Mouse (Mus musculus) stomach, embryonic 15.5 days (tissue): ENCODE data around the gene Zfp423. TPM values are rescaled to one million over a fixed set of nuclear protein-coding genes. Genes with fewer than 3 reads are reported as not detected.

Experiments used
- ATAC-seq: fragments of 200-750 bp; cut with Nextera tagmentation; 2 replicates; pipeline ENCODE4 v1.8.0; 2017; ENCODE audit warnings: low read depth, moderate number of reproducible peaks, moderate TSS enrichment; ENCODE audit not compliant: insufficient read depth, low FRiP score
- H3K27ac ChIP-seq: fragments of 300-500 bp; sonication (generic); 2 replicates; pipeline ENCODE4 v1.5.1; 2015; ENCODE audit warnings: mild to moderate bottlenecking, inconsistent platforms
- H3K27me3 ChIP-seq: fragments of 300-500 bp; sonication (generic); replicated peaks from 2 replicates; pipeline ENCODE4 v1.6.1; 2015; ENCODE audit warnings: inconsistent platforms
- H3K36me3 ChIP-seq: fragments of 300-500 bp; sonication (generic); 2 replicates; pipeline ENCODE4 v1.6.1; 2015; ENCODE audit warnings: inconsistent platforms
- H3K4me1 ChIP-seq: fragments of 300-500 bp; sonication (generic); 2 replicates; pipeline ENCODE4 v1.6.1; 2015; ENCODE audit warnings: inconsistent platforms
- H3K4me2 ChIP-seq: fragments of 300-500 bp; sonication (generic); 2 replicates; pipeline ENCODE4 v1.6.1; 2015; ENCODE audit warnings: mild to moderate bottlenecking, inconsistent platforms
- H3K4me3 ChIP-seq: fragments of 300-500 bp; sonication (generic); replicated peaks from 2 replicates; pipeline ENCODE4 v1.5.1; 2015; ENCODE audit warnings: inconsistent platforms
- H3K9ac ChIP-seq: fragments of 300-500 bp; sonication (generic); 2 replicates; pipeline ENCODE4 v1.6.1; 2015; ENCODE audit warnings: inconsistent platforms
- H3K9me3 ChIP-seq: fragments of 300-500 bp; sonication (generic); 2 replicates; pipeline ENCODE4 v1.6.1; 2016; ENCODE audit warnings: inconsistent platforms
- WGBS: fragments of 180-500 bp; shearing (Covaris S2); methylation state at CpG from one replicate; pipeline ENCODE4 v1.1.7; 2015; 5-methylcytosine and 5-hydroxymethylcytosine counted together
- polyA plus RNA-seq: library from polyadenylated mRNA; unstranded; fragments of >200 nt; fragmentation: Nextera tagmentation; extraction: Ambion mirVana; gene quantifications from 2 replicates; pipeline ENCODE4 v1.2.1, GENCODE M21; 2015

Gene Zfp423
- polyA plus RNA-seq, 1 experiment from 2014 or later, result 9.3 TPM

DNA sequence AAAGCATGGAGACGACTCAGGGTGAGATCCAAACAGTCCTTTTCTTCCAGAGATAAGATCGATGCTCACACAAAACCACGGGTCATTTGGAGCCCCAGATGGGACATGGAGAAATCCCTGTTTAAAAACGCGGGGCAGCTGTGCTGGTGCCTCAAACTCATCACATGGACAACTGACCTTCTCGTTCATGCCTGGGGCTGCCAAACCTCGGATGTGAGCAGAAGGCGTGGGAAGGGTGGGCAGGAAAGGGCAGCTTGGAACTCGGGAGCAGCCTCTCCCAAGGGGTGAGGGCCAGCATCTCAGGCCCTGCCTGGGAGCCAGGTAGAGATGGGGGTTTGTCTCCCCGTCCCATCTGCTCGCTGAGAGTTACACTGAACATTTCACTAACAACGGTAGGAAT, 146.7 kb downstream of the Zfp423 start:
- ATAC-seq, result no peak
- H3K4me1 ChIP-seq, result 0 out of 2 replicates have a peak, but pooled peaks cover 3% of the 10 kb centered on the region
- H3K4me2 ChIP-seq, result no peak overlapping the region
- H3K27ac ChIP-seq, result no peak overlapping the region; the same call in 1 of the 2 replicates
- WGBS, result 67% methylated on average over 12 of the region's 12 CpGs
- no peaks in the 10 kb centered on the region for H3K9me3 ChIP-seq
- H3K9ac ChIP-seq, result no peak overlapping the region
- H3K27me3 ChIP-seq, result no peaks in the 10 kb centered on the region
- no peaks in the 10 kb centered on the region for H3K36me3 ChIP-seq
- H3K4me3 ChIP-seq, result no peak overlapping the region

DNA sequence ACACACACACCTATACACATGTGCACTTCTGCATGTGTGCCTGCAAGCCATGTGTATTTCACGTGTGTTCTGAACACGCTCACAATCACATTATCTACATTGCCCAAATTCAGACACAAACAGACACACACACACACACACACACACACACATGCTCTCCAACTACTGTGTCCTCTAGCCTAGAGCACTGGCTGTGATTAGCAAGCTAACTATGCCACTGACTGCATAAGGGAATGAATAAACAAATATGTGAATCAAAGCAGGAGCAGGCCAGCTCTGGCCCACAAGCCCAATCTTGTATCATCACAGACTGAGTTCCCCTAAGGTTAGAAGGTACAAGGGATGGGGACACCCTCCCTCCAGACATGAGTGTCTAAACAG, 147.3 kb downstream of the Zfp423 start:
- 78% methylated on average over 2 of the region's 2 CpGs for WGBS
- Histone ChIP-seq H3K9me3 (no peaks in the 10 kb centered on the region), H3K9ac (no peak overlapping the region), H3K27me3 (no peaks in the 10 kb centered on the region), H3K27ac (no peak overlapping the region; the same call in 1 of the 2 replicates), H3K36me3 (no peaks in the 10 kb centered on the region), H3K4me2 (no peak overlapping the region), H3K4me3 (no peak overlapping the region), H3K4me1 (0 out of 2 replicates have a peak, but pooled peaks cover 3% of the 10 kb centered on the region)
- no peak for ATAC-seq

DNA sequence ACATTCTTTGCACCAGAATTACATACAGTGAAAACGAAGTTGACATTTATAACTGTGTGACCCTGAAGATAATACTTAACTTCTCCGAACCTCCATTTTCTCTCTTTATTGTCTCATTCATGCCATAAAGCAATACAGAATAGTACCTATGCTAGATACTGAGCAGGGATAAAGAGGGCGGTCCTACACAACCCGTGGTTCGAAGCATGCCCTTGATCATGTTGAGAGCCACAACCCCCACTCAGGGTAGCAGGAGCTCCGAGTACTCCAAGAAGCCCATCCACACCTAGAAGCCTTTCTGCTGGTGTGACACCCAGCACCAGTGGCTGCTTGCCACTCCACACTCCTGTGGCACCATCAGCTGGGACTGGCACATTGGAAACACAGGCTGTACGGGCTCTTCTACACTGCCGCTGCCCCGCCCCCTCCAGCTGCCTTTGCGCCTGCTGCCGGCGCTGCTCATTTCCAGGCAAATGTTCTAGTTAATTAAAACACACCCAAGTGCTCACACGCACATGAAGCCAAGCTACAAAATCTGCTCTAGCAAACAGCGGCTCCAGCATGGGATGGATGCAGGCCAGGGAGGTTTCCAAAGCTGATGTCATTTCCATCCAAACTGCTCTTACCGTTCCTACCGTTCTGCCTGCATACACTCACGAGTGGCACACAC, 147.9 kb downstream of the Zfp423 start:
- H3K4me3 ChIP-seq, result no peak overlapping the region
- no peak overlapping the region for H3K27ac ChIP-seq
- H3K9me3 ChIP-seq, result no peaks in the 10 kb centered on the region
- H3K36me3 ChIP-seq, result no peaks in the 10 kb centered on the region
- no peak overlapping the region for H3K9ac ChIP-seq
- 0 out of 2 replicates have a peak, but pooled peaks cover 3% of the 10 kb centered on the region for H3K4me1 ChIP-seq
- no peak overlapping the region for H3K4me2 ChIP-seq
- no peak for ATAC-seq
- 75% methylated on average over 17 of the region's 17 CpGs for WGBS
- no peaks in the 10 kb centered on the region for H3K27me3 ChIP-seq

DNA sequence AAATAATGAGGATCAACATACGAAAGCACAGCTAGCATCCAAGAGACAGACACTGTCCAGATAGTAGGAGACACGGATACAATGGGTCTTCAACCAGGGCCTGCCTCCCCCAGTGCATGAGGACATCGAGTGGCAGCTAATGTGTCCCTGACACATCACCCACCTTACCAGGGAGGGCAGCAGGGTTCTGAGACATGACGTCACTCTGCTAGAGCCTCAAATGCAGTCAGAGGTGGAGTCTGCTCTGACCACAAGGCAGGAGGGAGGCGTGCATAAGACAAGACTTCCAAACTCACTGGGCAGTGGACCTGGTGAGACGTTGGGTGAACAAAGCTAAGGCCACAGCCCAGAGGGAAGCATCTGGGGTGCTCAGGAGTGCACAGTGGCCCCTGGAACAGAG, 148.6 kb downstream of the Zfp423 start:
- H3K9ac ChIP-seq, result no peak overlapping the region
- 74% methylated on average over 6 of the region's 6 CpGs for WGBS
- no peak for ATAC-seq
- H3K36me3 ChIP-seq, result no peaks in the 10 kb centered on the region
- H3K27me3 ChIP-seq, result no peaks in the 10 kb centered on the region
- 0 out of 2 replicates have a peak, but pooled peaks cover 3% of the 10 kb centered on the region for H3K4me1 ChIP-seq
- no peaks in the 10 kb centered on the region for H3K9me3 ChIP-seq
- H3K27ac ChIP-seq, result no peak overlapping the region
- H3K4me3 ChIP-seq, result no peak overlapping the region
- no peak overlapping the region for H3K4me2 ChIP-seq

DNA sequence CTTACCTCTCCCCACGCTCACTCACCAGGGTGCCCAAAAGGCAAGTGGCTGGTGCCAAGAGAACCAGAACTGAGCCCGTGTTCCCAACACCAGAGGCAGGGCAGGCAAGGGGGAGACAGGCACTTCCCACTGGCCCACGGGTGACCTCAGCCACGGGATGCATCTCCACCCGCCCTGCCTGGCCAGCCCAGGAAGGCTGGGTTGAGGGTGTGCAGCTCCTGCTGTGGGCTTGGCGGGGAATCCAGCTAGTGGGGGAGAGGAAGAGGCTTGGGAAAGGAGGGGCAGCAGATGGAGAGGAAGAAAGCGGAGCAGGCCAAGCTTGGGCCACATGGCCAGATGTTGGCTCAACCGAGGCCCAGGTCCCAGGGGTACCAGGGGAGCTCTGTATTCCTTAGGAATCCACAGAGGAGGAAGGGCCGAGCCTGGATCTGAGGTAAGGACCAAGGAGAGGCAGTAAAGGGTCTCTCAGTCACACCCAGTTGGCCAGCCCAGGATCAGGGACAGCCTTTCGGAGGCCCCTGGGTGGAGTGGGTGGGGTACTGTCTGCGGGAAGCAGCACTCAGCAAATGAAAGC, 155.0 kb downstream of the Zfp423 start:
- H3K27me3 ChIP-seq, result no peaks in the 10 kb centered on the region
- H3K9me3 ChIP-seq, result no peaks in the 10 kb centered on the region
- peak overlapping the region; percentile 61 for H3K27ac ChIP-seq
- ATAC-seq, result peak; percentile 61
- WGBS, result 30% methylated on average over 11 of the region's 11 CpGs
- H3K4me1 ChIP-seq, result peaks cover 24% of the 10 kb centered on the region
- no peak overlapping the region for H3K4me3 ChIP-seq
- H3K9ac ChIP-seq, result no peak overlapping the region
- H3K4me2 ChIP-seq, result 0 out of 2 replicates have a peak overlapping the region, but pooled peaks have one; percentile 13
- H3K36me3 ChIP-seq, result no peaks in the 10 kb centered on the region

DNA sequence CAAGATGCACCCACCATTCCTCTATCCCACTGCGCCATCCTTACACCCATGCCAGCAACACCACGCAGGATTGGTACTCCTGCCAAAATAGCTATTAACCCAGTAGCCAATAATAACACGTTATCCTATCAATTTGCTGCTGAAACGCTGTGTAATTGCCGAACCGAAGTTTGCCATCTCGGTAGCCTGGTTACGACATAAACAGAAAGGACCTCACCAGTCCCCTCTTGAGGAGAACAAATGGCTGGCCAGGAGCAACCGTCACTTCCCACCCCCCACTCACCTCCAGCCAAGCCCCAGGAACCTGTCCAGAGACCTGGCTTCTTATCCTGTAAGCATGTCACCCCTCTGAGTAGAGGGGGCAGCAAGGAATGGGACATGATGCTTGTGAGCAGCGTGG, 156.0 kb downstream of the Zfp423 start:
- Histone ChIP-seq H3K4me2 (no peak overlapping the region), H3K27ac (0 out of 2 replicates have a peak overlapping the region, but pooled peaks have one; percentile 61), H3K4me1 (peaks cover 24% of the 10 kb centered on the region), H3K36me3 (no peaks in the 10 kb centered on the region), H3K27me3 (no peaks in the 10 kb centered on the region), H3K9ac (no peak overlapping the region), H3K9me3 (no peaks in the 10 kb centered on the region), H3K4me3 (no peak overlapping the region)
- WGBS, result 64% methylated on average over 10 of the region's 10 CpGs
- ATAC-seq, result no peak

DNA sequence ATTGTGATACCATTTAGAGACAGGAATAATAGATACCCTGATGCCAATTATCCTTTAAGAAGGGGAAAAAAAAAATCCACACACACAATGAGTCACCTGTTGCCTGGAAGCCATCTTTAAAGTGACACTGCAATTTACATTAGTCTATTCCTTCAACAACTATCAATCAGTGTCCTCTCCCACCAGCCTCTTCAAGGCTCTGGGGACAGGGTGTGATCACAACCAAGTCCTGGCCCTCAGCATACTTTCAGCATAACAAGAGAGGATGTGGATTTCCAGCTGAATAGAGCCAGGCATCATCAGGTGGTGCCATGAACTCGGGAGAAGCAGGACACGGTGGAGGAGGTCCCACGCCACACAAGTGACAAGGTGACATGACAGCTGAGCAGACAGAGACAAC, 156.8 kb downstream of the Zfp423 start:
- H3K36me3 ChIP-seq, result no peaks in the 10 kb centered on the region
- H3K27ac ChIP-seq, result no peak overlapping the region
- H3K4me1 ChIP-seq, result peaks cover 24% of the 10 kb centered on the region
- no peak overlapping the region for H3K4me2 ChIP-seq
- no peaks in the 10 kb centered on the region for H3K27me3 ChIP-seq
- no peak overlapping the region for H3K9ac ChIP-seq
- H3K4me3 ChIP-seq, result no peak overlapping the region
- no peaks in the 10 kb centered on the region for H3K9me3 ChIP-seq
- 54% methylated on average over 3 of the region's 3 CpGs for WGBS
- ATAC-seq, result no peak

DNA sequence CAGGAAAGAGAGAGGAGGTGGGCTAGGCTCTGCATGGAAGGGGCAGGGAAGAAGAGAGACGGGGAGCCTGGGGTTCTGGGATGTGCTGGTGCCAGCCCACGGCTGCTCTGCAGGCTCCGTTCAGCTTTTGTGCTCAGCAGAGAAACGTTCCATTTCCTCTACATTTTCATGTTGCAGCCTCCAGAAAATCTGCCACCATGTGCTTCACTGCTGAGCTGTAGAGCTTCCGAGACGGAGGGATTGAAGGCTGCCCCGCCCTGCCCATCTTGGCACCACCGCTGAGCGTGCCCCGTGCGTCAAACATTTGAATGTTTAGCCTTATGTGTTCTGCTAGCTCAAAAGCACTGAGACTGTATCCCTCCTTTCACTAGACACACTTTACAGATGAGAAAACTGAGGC, 159.3 kb downstream of the Zfp423 start:
- Histone ChIP-seq H3K4me3 (no peak overlapping the region), H3K9ac (no peak overlapping the region), H3K36me3 (no peaks in the 10 kb centered on the region), H3K9me3 (no peaks in the 10 kb centered on the region), H3K4me1 (peaks cover 20% of the 10 kb centered on the region), H3K4me2 (no peak overlapping the region), H3K27ac (no peak overlapping the region), H3K27me3 (no peaks in the 10 kb centered on the region)
- no peak for ATAC-seq
- WGBS, result 86% methylated on average over 11 of the region's 11 CpGs

DNA sequence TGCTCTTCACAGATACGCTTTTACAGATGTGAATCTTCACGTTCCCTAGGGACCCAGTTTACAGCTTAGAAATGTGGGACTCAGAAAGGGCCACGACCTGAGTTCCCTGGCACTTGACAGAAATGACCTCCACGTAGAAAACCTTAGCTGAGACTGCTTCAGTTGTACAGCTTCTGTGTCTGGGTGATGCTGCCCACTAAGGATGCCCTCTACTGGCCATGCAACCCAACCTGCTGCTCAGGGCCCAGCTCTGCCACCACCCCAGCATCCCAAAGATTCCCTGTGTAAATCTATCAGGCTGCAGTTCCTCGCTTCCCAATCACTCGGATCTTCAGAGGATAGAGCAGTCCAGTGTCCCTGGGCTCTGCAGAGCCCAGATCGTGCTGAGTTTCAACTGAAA, 163.2 kb downstream of the Zfp423 start:
- Histone ChIP-seq H3K4me3 (no peak overlapping the region), H3K27me3 (no peaks in the 10 kb centered on the region), H3K4me1 (no peaks in the 10 kb centered on the region), H3K9me3 (no peaks in the 10 kb centered on the region), H3K36me3 (no peaks in the 10 kb centered on the region), H3K9ac (no peak overlapping the region), H3K27ac (no peak overlapping the region), H3K4me2 (no peak overlapping the region)
- 69% methylated on average over 7 of the region's 7 CpGs for WGBS
- no peak for ATAC-seq

DNA sequence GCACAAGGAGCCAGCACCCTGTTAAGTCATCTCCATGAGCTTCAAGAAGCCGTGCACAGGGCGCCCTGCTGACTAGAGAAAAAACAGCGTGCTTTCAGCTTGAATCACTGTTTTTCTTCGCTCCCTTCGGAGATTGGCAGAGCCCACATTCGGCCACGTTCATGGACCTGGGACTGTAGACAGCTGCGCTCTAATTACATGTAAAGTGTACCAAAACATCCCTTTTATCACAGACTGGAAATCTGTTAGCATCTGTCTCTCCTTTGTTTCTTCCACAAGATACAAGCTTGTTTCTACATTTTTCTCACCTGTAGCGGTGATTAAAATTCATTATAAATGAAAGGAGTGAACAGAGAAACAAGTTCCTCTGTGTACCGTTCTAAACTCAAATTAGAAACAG, 164.8 kb downstream of the Zfp423 start:
- Histone ChIP-seq H3K27ac (no peak overlapping the region), H3K9me3 (no peaks in the 10 kb centered on the region), H3K36me3 (no peaks in the 10 kb centered on the region), H3K9ac (no peak overlapping the region), H3K27me3 (no peaks in the 10 kb centered on the region), H3K4me2 (no peak overlapping the region), H3K4me3 (no peak overlapping the region), H3K4me1 (no peaks in the 10 kb centered on the region)
- WGBS, result 79% methylated on average over 10 of the region's 10 CpGs
- ATAC-seq, result no peak

DNA sequence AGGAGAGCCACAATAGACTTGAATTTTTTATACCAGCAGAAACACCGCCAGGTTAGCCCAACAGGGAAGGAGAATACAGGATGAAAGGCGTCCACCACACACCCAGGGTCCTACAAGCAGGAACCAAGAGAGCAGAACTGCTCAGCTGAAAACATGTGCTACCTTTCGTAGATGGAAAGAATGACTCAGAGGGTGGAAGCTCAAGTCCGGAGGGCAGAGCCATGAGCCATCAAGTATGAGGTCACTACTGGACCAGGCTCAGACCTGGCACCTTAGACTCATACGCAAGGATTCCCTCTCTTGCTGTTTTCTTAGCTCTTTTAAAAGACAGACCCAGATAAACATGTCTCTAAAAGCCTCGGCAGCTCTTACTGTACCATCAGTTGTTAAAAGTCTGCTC, 168.3 kb downstream of the Zfp423 start:
- Histone ChIP-seq H3K4me3 (no peak overlapping the region), H3K36me3 (no peaks in the 10 kb centered on the region), H3K27ac (no peak overlapping the region), H3K9me3 (no peaks in the 10 kb centered on the region), H3K4me2 (no peak overlapping the region), H3K9ac (no peak overlapping the region), H3K4me1 (no peaks in the 10 kb centered on the region), H3K27me3 (no peaks in the 10 kb centered on the region)
- WGBS, result 73% methylated on average over 6 of the region's 6 CpGs
- ATAC-seq, result no peak

DNA sequence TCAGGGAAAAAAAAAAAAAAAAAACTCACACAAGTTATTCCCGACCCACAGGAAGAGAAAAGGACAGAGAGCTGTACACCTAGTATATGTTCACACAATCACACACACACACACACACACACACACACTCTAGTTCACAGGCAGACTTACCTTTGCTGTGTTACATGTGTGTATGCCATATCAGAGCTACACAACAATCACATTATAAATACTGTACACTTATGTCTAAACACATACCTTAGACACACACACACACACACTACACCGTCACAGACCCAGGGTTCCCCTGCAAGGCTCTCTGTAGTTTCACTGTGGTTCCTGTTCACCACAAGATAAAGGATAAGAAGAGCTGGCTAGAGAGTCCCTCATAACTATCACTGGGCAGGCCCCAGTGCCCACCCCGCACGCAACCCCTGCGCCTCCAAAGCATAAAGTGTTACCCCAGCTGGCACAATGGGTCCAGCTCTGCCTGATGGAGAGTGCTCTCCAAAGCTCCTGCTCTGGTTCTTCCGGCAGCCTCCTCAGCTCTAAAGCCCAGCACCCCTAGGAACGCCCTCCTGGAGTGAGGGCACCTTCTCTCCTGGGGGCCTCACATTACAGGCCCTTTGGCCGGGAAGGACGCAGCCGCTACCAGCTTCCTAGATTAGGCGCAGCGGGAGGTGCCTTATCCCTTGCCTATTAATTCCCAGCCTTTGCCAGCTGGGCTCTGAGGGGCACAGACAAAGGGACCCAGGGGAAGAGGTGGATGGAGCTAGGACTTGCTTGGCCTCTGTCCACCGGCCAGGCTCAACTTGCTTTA, 174.6 kb downstream of the Zfp423 start:
- Histone ChIP-seq H3K9me3 (no peaks in the 10 kb centered on the region), H3K27ac (no peak overlapping the region), H3K4me2 (peak overlapping the region; percentile 16; the same call in 1 of the 2 replicates), H3K27me3 (no peaks in the 10 kb centered on the region), H3K4me3 (no peak overlapping the region), H3K4me1 (0 out of 2 replicates have a peak, but pooled peaks cover 3% of the 10 kb centered on the region), H3K36me3 (0 out of 2 replicates have a peak, but pooled peaks cover 6% of the 10 kb centered on the region), H3K9ac (no peak overlapping the region)
- no peak for ATAC-seq
- WGBS, result 71% methylated on average over 13 of the region's 13 CpGs
